Mouse (Mus musculus) G1E (cell line): Measurements from ENCODE around the gene Slc26a1.

Experiments
- CTCF ChIP-seq: IDR thresholded peaks from 2 replicates; pipeline ENCODE4 v1.5.1; 2012; ENCODE audit warnings: low read depth, low read length, inconsistent platforms, mixed read lengths
- GATA1 ChIP-seq: IDR thresholded peaks from 2 replicates; pipeline ENCODE4 v1.6.1; 2012; ENCODE audit warnings: borderline replicate concordance, low read length, inconsistent platforms, mixed read lengths
- POLR2AphosphoS5 ChIP-seq: IDR thresholded peaks from 2 replicates; pipeline ENCODE4 v1.6.1; 2012; ENCODE audit warnings: low read depth, low read length, inconsistent platforms; ENCODE audit not compliant: insufficient replicate concordance
- TAL1 ChIP-seq: conservative IDR thresholded peaks from 2 replicates; pipeline ENCODE4 v1.6.1; 2012; ENCODE audit warnings: low read depth, low read length, inconsistent platforms, mixed read lengths

DNA sequence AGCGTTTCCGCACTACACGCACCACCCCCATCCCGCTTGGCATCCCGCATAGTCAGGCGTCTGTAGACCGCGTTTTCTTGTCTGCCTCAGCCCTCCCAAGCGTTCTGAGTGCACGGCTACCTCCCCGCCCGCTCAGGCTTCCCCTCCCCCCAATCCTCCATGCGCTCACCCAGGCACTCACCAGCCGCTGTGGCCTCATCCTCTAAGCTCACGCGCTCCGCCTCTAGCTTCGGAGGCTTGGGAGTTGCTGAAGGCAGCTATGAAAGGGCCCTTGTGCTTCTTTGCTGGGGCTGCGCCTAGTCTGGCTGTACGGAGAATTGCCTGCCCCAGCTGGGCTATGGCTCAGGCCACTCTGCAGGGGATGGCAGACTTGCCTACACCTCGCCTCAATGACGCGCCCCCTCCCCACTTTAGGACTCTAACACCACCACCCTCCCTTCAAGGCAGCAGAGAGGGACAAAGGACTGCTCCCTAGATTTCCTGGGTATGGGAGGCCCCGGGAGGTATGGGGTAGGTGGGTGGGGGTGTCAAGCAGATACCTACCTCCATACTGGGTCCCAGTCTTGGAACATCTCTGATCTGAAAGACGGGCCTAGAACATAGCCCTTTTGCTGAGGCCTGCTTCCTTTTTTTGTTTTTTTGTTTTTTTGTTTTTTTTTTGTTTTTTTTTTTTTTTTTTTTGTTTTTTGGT lies 2.4 kb upstream of the Slc26a1 start:
- no peak for TF ChIP-seq POLR2AphosphoS5
- TF ChIP-seq CTCF = no peak
- TF ChIP-seq GATA1 = no peak
- TF ChIP-seq TAL1 = no peak
